Mouse (Mus musculus) lung, adult 2 months (tissue): ENCODE results near the gene Morf4l1. TPM values are rescaled to one million over a fixed set of nuclear protein-coding genes. Genes with fewer than 3 reads are reported as not detected.
"Not testable (repeated sequence)": the region's sequence is repeated elsewhere in the genome, so short reads cannot be mapped to it uniquely, and the experiment has no call there.

Source experiments
- DNase-seq: peaks from one replicate; pipeline ENCODE4 v3.0.0; 2022
- H3K4me1 ChIP-seq: fragments of 200-500 bp; 2 replicates; pipeline ENCODE4 v1.6.1; 2011; ENCODE audit warnings: low read length; ENCODE audit not compliant: control insufficient read depth, insufficient read depth
- H3K4me3 ChIP-seq: fragments of 200-500 bp; replicated peaks from 2 replicates; pipeline ENCODE3; 2011; ENCODE audit warnings: low read depth, mild to moderate bottlenecking, control low read depth, low read length; ENCODE audit errors: extremely low read depth
- CTCF ChIP-seq: fragments of 200-500 bp; IDR thresholded peaks from 2 replicates; pipeline ENCODE4 v1.5.1; 2011; ENCODE audit warnings: mild to moderate bottlenecking, low read length, control low read depth; ENCODE audit not compliant: insufficient read depth
- POLR2A ChIP-seq: fragments of 200-500 bp; IDR thresholded peaks from 2 replicates; pipeline ENCODE4 v1.6.1; 2011; ENCODE audit warnings: low read depth, mild to moderate bottlenecking, control low read depth, low read length, borderline replicate concordance; ENCODE audit errors: extremely low read depth
- WGBS: fragments of 180-500 bp; shearing (Covaris S2); methylation state at CpG from one replicate; pipeline ENCODE4 v1.1.7; 2018; 5-methylcytosine and 5-hydroxymethylcytosine counted together
- polyA plus RNA-seq: library from polyadenylated mRNA; depleted of rRNA; stranded (reverse); fragments of >200 nt; gene quantifications from 2 replicates; pipeline ENCODE4 v1.2.3, GENCODE M21; 2012

The Morf4l1 gene
- polyA plus RNA-seq, 1 experiment, result 127 TPM

GRCm38 (mm10) chr9:90070174-90070573 lies 44.4 kb downstream of the Morf4l1 start:
- 63% methylated on average over 7 of the region's 7 CpGs for WGBS
- DNase-seq, result no peak
- H3K4me1 ChIP-seq, result no peaks in the 10 kb centered on the region
- no peak overlapping the region for H3K4me3 ChIP-seq
- TF ChIP-seq POLR2A (no peak), CTCF (no peak)

GRCm38 (mm10) chr9:90069485-90069884 lies 45.1 kb downstream of the Morf4l1 start:
- WGBS, result 57% methylated on average over 7 of the region's 7 CpGs
- TF ChIP-seq POLR2A, result no peak; the same call in 1 of the 2 replicates
- Histone ChIP-seq H3K4me1 (no peaks in the 10 kb centered on the region), H3K4me3 (no peak overlapping the region)
- peak; percentile 58 for DNase-seq

- WGBS, result 74% methylated on average over 6 of the region's 6 CpGs
- TF ChIP-seq POLR2A (no peak), CTCF (no peak)
- H3K4me1 ChIP-seq, result no peaks in the 10 kb centered on the region
- H3K4me3 ChIP-seq, result no peak overlapping the region
- no peak for DNase-seq
These were observed 45.8 kb downstream of the Morf4l1 start for GRCm38 (mm10) chr9:90068786-90069185.

DNA sequence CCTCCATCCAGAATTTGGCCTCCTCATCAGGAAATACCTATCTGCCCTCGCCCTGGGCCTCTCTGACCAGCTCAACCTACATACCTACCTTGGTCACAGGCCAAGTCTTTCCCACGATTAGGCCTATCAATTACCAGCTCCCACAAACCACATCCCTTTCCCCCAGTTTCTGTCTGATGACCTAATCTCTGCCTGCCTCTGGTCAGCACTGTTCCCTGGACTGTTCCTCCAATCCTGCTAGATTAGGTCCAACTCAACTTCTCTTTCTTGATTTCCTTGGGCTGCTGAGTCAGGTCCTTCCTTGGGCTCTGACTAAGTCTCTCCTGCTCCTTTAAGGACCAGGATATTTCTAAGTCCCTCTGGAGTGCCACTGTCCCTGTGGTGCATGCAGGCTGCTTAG lies 47.2 kb downstream of the Morf4l1 start:
- TF ChIP-seq POLR2A (no peak), CTCF (no peak)
- Histone ChIP-seq H3K4me3 (no peak overlapping the region), H3K4me1 (no peaks in the 10 kb centered on the region)
- DNase-seq, result no peak
- WGBS, result 35% methylated on average over 2 of the region's 2 CpGs

- not testable (repeated sequence) for H3K4me1 ChIP-seq, H3K4me3 ChIP-seq, DNase-seq
- WGBS, result 90% methylated on average over 5 of the region's 5 CpGs
These were observed 53.6 kb downstream of the Morf4l1 start for GRCm38 (mm10) chr9:90060932-90061331.

DNA sequence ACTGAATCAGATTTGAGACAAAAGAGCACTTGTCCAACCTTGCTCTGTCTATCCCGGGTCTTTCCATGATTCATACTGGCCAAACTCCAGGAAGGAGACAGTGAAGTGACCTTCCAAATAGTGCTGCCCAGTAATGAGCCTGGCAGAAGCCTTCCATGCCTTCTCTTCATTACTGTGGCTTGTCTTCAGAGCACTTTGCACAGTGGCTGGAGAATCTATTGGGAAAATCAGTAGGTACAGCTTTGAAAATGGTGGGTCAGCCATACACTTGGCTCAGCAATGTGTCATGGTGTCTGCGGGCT lies 54.0 kb downstream of the Morf4l1 start:
- DNase-seq, result no peak
- Histone ChIP-seq H3K4me1 (no peaks in the 10 kb centered on the region), H3K4me3 (no peak overlapping the region)
- TF ChIP-seq CTCF (no peak), POLR2A (no peak)
- 64% methylated on average over 2 of the region's 2 CpGs for WGBS

GRCm38 (mm10) chr9:90059828-90060573 lies 54.6 kb downstream of the Morf4l1 start:
- no peak for DNase-seq
- WGBS, result 57% methylated on average over 9 of the region's 9 CpGs

DNA sequence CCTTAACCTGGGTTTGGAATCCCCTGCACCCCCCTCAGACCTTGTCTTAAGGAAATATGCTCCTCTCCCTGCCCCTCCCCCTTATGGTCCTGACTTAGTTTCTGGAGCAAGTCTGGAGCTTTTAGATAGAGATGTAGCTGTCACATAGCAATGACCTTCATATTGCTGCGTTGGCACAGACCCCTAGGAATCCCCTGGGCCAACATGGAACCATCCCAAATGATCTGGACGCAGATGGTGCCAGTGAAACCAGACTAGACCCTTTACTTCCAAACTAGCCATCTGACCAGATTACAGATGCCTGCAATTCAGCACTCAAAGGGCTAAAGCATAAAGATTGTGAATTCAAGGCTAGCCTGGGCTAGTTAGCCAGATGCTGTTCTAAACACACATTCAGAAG lies 57.9 kb downstream of the Morf4l1 start:
- 73% methylated on average over 2 of the region's 2 CpGs for WGBS
- H3K4me1 ChIP-seq, result no peaks in the 10 kb centered on the region
- no peak overlapping the region for H3K4me3 ChIP-seq
- TF ChIP-seq POLR2A (no peak), CTCF (no peak)
- no peak for DNase-seq

More at GRCm38 (mm10) chr9:90059828-90060573, 54.6 kb downstream of the Morf4l1 start:
- H3K4me3 ChIP-seq, result no peak overlapping the region
- TF ChIP-seq POLR2A (no peak), CTCF (no peak)
- H3K4me1 ChIP-seq, result no peaks in the 10 kb centered on the region

- WGBS, result 61% methylated on average over 3 of the region's 3 CpGs
- peak overlapping the region; percentile 47 for H3K4me3 ChIP-seq
- H3K4me1 ChIP-seq, result no peaks in the 10 kb centered on the region
- TF ChIP-seq POLR2A (no peak), CTCF (no peak)
- no peak for DNase-seq
These were observed 58.7 kb downstream of the Morf4l1 start for GRCm38 (mm10) chr9:90055911-90056310.

DNA sequence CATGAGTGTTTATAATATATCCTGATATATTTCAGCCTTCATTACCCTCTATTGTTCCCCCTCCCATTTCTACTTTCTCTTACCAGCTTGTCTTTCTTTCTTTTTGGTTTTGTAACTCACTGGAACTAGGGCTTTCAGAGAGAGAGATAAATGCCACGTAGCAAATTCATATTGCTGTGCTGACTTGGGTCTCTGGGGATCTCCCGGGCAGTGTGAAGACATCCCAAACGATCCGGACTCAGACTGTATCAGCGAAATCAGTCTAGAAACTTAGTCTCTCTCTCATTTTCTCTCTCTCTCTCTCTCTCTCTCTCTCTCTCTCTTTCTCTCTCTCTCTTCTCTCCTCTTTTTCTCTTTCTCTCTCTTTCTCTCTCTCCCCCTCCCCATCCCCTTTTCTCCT lies 59.2 kb downstream of the Morf4l1 start:
- TF ChIP-seq CTCF (no peak), POLR2A (no peak)
- Histone ChIP-seq H3K4me3 (peak overlapping the region; percentile 47), H3K4me1 (no peaks in the 10 kb centered on the region)
- WGBS, result 36% methylated on average over 5 of the region's 5 CpGs
- DNase-seq, result no peak
